Mouse (Mus musculus) embryonic stem cell, embryonic (primary cell): ENCODE results near the gene Abcg4.

Experiments
- CTCF ChIA-PET, 4 experiments: fragments of 300-600 bp in 2 of 4; fragments of 350-600 bp in 2 of 4; sonication (Branson Sonifier 250); formaldehyde crosslinking; loops; one replicate each; lab custom pipeline; 2022; ENCODE audit warnings: inconsistent platforms in 2 of 4; lab: Charles Lee
- POLR2A ChIA-PET, 4 experiments: fragments of 300-600 bp in 2 of 4; fragments of 350-600 bp in 2 of 4; sonication (Branson Sonifier 250); formaldehyde crosslinking; loops; one replicate each; lab custom pipeline; 2022; ENCODE audit warnings: antibody characterized with exemption in 4 of 4, inconsistent platforms in 1 of 4; lab: Charles Lee

Gene Abcg4

DNA sequence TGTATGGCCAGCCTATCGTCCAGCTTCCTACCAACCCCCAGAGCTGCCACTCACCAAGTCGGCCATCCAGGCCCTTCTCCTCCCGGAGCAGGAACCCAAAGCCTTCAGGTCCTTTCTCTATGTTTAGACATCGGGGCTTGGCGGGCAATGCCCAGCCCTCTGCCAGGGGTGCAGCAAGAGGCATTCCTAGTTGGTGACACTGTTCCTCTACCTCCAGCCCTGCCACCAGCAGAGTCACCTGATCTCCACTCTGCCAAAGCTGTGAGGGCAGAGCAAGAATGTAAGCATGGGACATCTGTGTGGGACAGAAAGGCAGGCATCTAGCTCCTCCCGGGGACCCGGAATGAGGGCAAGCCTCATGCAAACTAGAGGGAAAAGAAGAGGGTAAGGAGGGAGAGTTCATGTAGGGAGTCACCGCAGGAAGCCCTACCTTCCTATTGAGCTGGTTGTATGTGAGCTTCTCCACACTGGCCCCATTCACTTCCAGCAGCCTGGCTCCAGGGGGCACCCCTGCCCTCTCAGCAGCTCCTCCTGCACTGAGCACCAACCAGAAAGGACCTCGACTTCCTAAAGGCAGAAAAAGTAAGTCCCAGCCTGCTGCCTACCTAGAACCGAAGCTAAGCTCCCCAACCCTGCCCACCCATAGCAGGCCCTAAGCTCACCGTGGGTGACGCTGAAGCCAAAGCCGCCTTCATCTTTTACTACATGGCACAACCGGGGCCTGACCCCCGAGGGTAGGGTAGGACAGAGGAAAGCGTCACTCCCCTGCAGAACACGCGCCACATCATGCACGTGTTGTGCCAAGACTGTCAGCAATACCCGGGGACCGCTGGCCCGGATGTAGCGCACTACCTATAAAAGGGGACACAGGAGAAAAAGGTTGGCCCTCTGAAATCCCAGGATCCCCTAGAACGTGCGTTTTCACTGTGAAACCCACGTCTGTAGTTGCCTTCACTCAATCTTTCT is 39.0 kb downstream of the Abcg4 start:
- POLR2A ChIA-PET = interaction anchor here (0.5 to 2.1 kb wide), 44 partner anchors 8 to 229 kb away, joined by 3 to 22 read pairs (median 4); partner anchors contain the start of genes H2afx (in 3 of the 4), Cbl (in 2 of the 4), Ccdc153 (in 2 of the 4) and Dpagt1 (in 2 of the 4)
- CTCF ChIA-PET = interaction anchor here (0.6 to 2.8 kb wide), 35 partner anchors 9 to 458 kb away, joined by 3 to 20 read pairs (median 4); partner anchors contain the start of genes Cbl (in 3 of the 4), Ccdc153 (in 3 of the 4), C2cd2l (in 2 of the 4) and Nlrx1 (in 2 of the 4)

DNA sequence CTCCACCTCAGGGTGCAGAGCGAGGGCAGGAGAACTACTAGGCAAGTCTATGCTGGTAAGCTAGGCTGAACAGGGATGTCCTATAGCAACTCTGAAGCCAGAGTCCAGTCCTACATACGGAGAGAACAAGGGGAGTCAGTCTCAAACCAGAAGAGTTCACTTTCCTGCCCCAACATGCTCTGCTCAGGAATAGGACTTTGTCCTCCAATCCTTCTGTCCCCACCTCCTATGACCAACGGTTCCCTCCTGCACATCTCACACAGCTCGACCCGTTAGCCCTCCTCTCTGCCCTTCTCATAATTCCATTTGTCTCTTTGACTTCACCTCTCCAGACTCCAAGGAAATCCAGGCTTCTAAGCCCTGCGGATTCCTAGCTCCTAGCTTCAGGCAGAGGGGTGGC is 40.5 kb downstream of the Abcg4 start:
- POLR2A ChIA-PET = interaction anchor here in 3 of 4 experiments (0.6 to 1.9 kb wide), 13 partner anchors 8 to 171 kb away, joined by 3 to 8 read pairs (median 5); partner anchors contain the start of gene Cbl (in 1 of the 3)
- CTCF ChIA-PET = interaction anchor here in 2 of 4 experiments (0.7 to 2.8 kb wide), 3 partner anchors 8 to 14 kb away, joined by 3 to 19 read pairs (median 7); partner anchors contain the start of gene Cbl (in 1 of the 2)

DNA sequence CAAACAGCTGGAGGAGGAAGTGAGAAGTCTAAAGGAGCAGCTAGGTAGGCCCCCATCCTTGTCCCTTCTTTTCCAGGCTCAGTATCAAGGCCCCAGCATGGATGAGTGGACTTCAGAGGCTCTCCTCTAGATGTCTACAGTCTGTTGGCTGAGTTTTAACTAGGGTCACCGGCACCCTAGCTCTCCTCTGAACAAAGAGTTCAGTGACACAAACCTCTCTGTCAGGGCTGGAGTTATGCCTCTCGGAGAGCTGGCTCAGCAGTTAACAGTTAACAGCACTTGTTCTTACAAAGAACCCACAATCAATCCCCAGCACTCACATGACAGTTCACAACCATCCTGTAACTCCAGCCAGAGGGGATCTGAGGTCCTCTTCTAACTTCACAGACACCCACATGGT is 44.8 kb downstream of the Abcg4 start:
- POLR2A ChIA-PET = interaction anchor here in 2 of 4 experiments (1.8 to 3.7 kb wide), 2 partner anchors 9 kb away, joined by 8 to 16 read pairs; partner anchors contain the start of gene Cbl (in 2 of the 2)
- CTCF ChIA-PET = interaction anchor here in 2 of 4 experiments (1.0 to 1.6 kb wide), 2 partner anchors 9 to 134 kb away, joined by 3 to 6 read pairs; no protein-coding TSS in a partner anchor

- CTCF ChIA-PET = interaction anchor here in 2 of 4 experiments (0.5 to 1.1 kb wide), 3 partner anchors 26 to 60 kb away, joined by 3 to 4 read pairs (median 3); no protein-coding TSS in a partner anchor
These were observed 47.0 kb downstream of the Abcg4 start for GRCm38 (mm10) chr9:44241418-44241817.

GRCm38 (mm10) chr9:44240911-44241310 is 47.5 kb downstream of the Abcg4 start:
- ChIA-PET POLR2A (interaction anchor here in 3 of 4 experiments (0.6 to 1.6 kb wide), 11 partner anchors 8 to 121 kb away, joined by 3 to 6 read pairs (median 4); partner anchors contain the start of genes H2afx (in 3 of the 3) and Vps11 (in 1 of the 3)), CTCF (interaction anchor here (0.5 to 2.4 kb wide), 16 partner anchors 8 to 493 kb away, joined by 3 to 10 read pairs (median 4); partner anchors contain the start of genes Abcg4 (in 1 of the 4), Dpagt1 (in 1 of the 4) and Nlrx1 (in 1 of the 4))

More at GRCm38 (mm10) chr9:44241418-44241817, 47.0 kb downstream of the Abcg4 start:
- POLR2A ChIA-PET = interaction anchor here in 3 of 4 experiments (0.6 to 1.4 kb wide), 4 partner anchors 24 to 97 kb away, joined by 3 to 5 read pairs (median 4); partner anchors contain the start of gene H2afx (in 1 of the 3)

- ChIA-PET CTCF (interaction anchor here (0.5 to 2.4 kb wide), 23 partner anchors 9 to 494 kb away, joined by 3 to 10 read pairs (median 4); partner anchors contain the start of genes Abcg4 (in 1 of the 4), C2cd2l (in 1 of the 4), Dpagt1 (in 1 of the 4) and Foxr1 (in 1 of the 4)), POLR2A (interaction anchor here in 3 of 4 experiments (0.6 to 1.6 kb wide), 11 partner anchors 9 to 121 kb away, joined by 3 to 6 read pairs (median 3); partner anchors contain the start of genes H2afx (in 3 of the 3), C2cd2l (in 1 of the 3) and Vps11 (in 1 of the 3))
These were observed 48.0 kb downstream of the Abcg4 start, which contains the start of gene Ccdc153 for GRCm38 (mm10) chr9:44240399-44240798. Gene Ccdc153, plus strand, starts transcription at chr9:44240676.

DNA sequence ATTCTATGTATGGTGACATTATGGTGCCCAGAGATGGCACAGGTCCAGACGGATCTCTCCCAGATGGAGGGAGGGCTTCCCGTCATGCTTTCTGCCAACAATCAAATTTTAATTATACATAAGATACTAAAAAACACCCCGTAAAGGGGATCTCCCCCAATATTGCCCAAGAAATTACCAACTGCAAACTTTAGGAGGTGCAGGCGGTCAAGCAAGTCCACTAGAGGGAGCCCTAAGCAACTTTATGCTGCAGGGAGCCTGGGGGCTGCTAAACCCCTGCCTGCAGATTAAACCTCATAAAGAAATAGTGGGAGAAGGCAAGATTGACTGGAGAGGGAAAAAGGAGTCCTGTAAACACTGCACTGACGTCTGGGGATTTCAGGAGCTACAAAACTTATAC is 49.0 kb downstream of the Abcg4 start:
- ChIA-PET POLR2A (interaction anchor here in 3 of 4 experiments (0.6 to 1.6 kb wide), 6 partner anchors 10 to 95 kb away, joined by 3 to 6 read pairs (median 4); partner anchors contain the start of genes H2afx (in 2 of the 3) and C2cd2l (in 1 of the 3)), CTCF (interaction anchor here (0.5 to 2.4 kb wide), 28 partner anchors 8 to 465 kb away, joined by 3 to 10 read pairs (median 4); partner anchors contain the start of genes Abcg4 (in 1 of the 4), C2cd2l (in 1 of the 4), Nlrx1 (in 1 of the 4) and Vps11 (in 1 of the 4))

- CTCF ChIA-PET = interaction anchor here in 3 of 4 experiments (0.5 to 2.4 kb wide), 5 partner anchors 11 to 402 kb away, joined by 3 to 9 read pairs (median 3); partner anchors contain the start of gene C2cd2l (in 1 of the 3)
- POLR2A ChIA-PET = interaction anchor here in 2 of 4 experiments (1.0 to 6.1 kb wide), 5 partner anchors 10 to 97 kb away, joined by 3 to 67 read pairs (median 5); partner anchors contain the start of gene H2afx (in 2 of the 2)
These were observed 49.8 kb downstream of the Abcg4 start for GRCm38 (mm10) chr9:44238501-44239190.

- POLR2A ChIA-PET = interaction anchor here in 3 of 4 experiments (0.6 to 6.1 kb wide), 9 partner anchors 12 to 143 kb away, joined by 3 to 67 read pairs (median 4); partner anchors contain the start of genes H2afx (in 3 of the 3), Hmbs (in 1 of the 3) and Vps11 (in 1 of the 3)
- CTCF ChIA-PET = interaction anchor here (0.6 to 1.2 kb wide), 6 partner anchors 9 to 125 kb away, joined by 3 to 4 read pairs (median 3); partner anchors contain the start of gene Vps11 (in 1 of the 4)
These were observed 51.3 kb downstream of the Abcg4 start for GRCm38 (mm10) chr9:44237128-44237527.

GRCm38 (mm10) chr9:44236601-44237000 is 51.8 kb downstream of the Abcg4 start:
- CTCF ChIA-PET = interaction anchor here (0.6 to 1.0 kb wide), 5 partner anchors 8 to 108 kb away, joined by 3 to 5 read pairs (median 3); no protein-coding TSS in a partner anchor
- POLR2A ChIA-PET = interaction anchor here in 3 of 4 experiments (0.7 to 6.1 kb wide), 6 partner anchors 39 to 124 kb away, joined by 3 to 67 read pairs (median 4); partner anchors contain the start of genes H2afx (in 3 of the 3), Hmbs (in 1 of the 3) and Vps11 (in 1 of the 3)

DNA sequence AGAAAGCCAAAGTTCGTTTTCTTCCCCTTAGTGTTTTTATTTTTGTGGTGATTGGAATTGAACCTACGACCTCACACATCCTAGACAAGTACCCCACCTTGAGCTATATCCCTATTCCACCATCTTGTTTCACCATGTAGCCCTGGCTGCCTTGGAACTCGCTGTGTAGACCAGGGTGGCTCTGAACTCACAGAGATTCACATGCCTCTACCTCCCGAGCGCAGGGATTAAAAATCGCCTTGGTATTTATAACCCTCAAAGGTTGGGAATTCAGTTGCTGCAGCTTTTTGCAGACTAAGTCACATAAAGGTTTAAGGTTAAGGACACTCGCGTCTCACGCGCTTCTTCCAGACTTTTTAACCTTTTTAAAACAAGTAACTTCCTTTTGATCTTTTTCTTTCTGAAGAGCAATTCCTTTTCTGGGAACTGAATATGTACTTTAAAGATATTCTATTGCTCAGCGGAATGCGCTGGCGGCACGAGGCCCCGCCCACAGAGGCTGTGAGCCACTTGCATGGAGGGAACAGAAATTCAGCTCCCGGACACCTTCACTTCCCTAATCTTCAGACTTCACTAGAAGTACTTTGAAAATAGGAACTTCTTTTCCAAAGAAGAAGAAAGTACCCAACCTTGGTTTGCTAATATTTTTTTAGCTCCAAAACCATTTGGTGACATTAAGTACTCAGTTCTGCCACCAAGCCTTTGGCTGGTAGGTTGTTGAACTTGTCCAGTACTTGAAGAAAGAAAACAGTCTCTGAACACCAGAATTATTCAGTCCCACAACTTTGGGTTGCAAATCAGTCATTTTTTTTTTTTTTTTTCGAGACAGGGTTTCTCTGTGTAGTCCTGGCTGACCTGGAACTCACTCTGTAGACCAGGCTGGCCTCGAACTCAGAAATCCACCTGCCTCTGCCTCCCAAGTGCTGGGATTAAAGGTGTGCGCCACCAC is 53.7 kb downstream of the Abcg4 start:
- CTCF ChIA-PET = interaction anchor here (0.5 to 2.4 kb wide), 41 partner anchors 10 to 421 kb away, joined by 3 to 19 read pairs (median 4); partner anchors contain the start of genes Nlrx1 (in 2 of the 4), Vps11 (in 2 of the 4), C2cd2l (in 1 of the 4) and Ccdc84 (in 1 of the 4)
- POLR2A ChIA-PET = interaction anchor here (0.5 to 6.1 kb wide), 109 partner anchors 8 to 1178 kb away, joined by 3 to 67 read pairs (median 5); partner anchors contain the start of genes C2cd2l (in 3 of the 4), Dpagt1 (in 3 of the 4), H2afx (in 3 of the 4) and Hyou1 (in 3 of the 4)

DNA sequence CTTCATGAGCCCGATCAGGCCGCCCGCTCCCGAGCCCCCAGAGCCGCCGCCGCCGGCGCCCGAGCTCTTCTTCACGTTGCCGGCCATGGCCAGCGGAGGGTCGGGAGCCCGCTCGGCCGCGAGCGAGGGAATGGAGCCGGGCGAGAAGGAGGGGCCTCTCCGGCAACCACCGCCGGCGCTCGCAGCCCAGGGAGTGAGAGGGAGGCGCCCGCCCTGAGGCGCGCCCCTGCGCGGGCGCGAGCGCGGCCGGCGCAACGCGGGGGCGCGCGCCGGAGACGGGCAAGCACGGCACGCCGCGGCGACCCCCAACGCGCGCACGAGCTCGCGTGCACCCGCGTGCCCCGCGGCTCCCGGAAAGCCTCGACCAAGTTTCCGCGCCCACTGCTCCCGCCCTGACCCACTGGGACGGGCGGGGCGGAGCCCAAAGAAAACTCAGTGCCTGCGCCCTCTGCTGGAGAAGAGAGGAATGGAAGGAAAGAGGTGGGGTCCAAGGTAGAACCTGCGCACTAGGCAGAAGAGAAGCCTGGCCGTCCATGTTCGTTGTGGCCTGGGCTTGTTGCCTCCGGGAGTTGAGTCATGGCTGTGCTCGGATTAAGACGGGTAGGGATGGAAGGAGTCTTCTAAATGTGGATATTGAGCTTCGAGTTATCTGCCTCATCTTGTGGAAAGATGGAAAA is 54.5 kb downstream of the Abcg4 start, which contains the start of gene Cbl:
Gene Cbl (minus strand): TSS at position 248 of the 677 bp plus-strand sequence.
- ChIA-PET CTCF (interaction anchor here (0.6 to 2.4 kb wide), 56 partner anchors 9 to 901 kb away, joined by 3 to 19 read pairs (median 4); partner anchors contain the start of genes Nlrx1 (in 3 of the 4), Vps11 (in 3 of the 4), Bcl9l (in 1 of the 4) and C2cd2l (in 1 of the 4)), POLR2A (interaction anchor here (0.5 to 6.1 kb wide), 120 partner anchors 9 to 649 kb away, joined by 3 to 67 read pairs (median 5); partner anchors contain the start of genes H2afx (in 4 of the 4), C2cd2l (in 3 of the 4), Dpagt1 (in 3 of the 4) and Hyou1 (in 3 of the 4))

GRCm38 (mm10) chr9:44233021-44233801 is 55.2 kb downstream of the Abcg4 start:
- CTCF ChIA-PET = interaction anchor here in 3 of 4 experiments (0.6 to 2.4 kb wide), 48 partner anchors 8 to 902 kb away, joined by 3 to 19 read pairs (median 4); partner anchors contain the start of genes Nlrx1 (in 3 of the 3), Vps11 (in 2 of the 3), Bcl9l (in 1 of the 3) and C2cd2l (in 1 of the 3)
- POLR2A ChIA-PET = interaction anchor here (0.5 to 6.1 kb wide), 88 partner anchors 8 to 649 kb away, joined by 3 to 67 read pairs (median 6); partner anchors contain the start of genes H2afx (in 4 of the 4), Vps11 (in 3 of the 4), C2cd2l (in 2 of the 4) and Dpagt1 (in 2 of the 4)
